Mouse (Mus musculus) left cerebral cortex, adult 9 months (tissue): Measurements from ENCODE around the gene Slc12a3.
A peak's percentile ranks its signal among the peaks of the same experiment; 100 is the strongest.

Experiments used
- DNase-seq, 2 experiments: peaks; one replicate each; pipeline ENCODE4 v3.0.0; 2022; ENCODE audit warnings: low spot score in 2 of 2

Gene Slc12a3

GRCm38 (mm10) chr8:94330733-94331132, 1.7 kb downstream of the Slc12a3 start:
- DNase-seq = peak in 1 of 2 experiments; percentile 59

GRCm38 (mm10) chr8:94333345-94333744, 4.3 kb downstream of the Slc12a3 start:
- no peak for DNase-seq

GRCm38 (mm10) chr8:94337559-94337958, 8.6 kb downstream of the Slc12a3 start:
- no peak for DNase-seq

GRCm38 (mm10) chr8:94340796-94341195, 11.8 kb downstream of the Slc12a3 start:
- no peak for DNase-seq

- no peak for DNase-seq
Observed at GRCm38 (mm10) chr8:94342691-94343090, 13.7 kb downstream of the Slc12a3 start.

GRCm38 (mm10) chr8:94343290-94343689, 14.3 kb downstream of the Slc12a3 start:
- peak in 1 of 2 experiments; percentile 91 for DNase-seq

GRCm38 (mm10) chr8:94343778-94344320, 14.8 kb downstream of the Slc12a3 start:
- DNase-seq = no peak

GRCm38 (mm10) chr8:94345657-94346056, 16.7 kb downstream of the Slc12a3 start:
- no peak for DNase-seq

- no peak for DNase-seq
Observed at GRCm38 (mm10) chr8:94346264-94346663, 17.3 kb downstream of the Slc12a3 start.

GRCm38 (mm10) chr8:94348425-94348824, 19.4 kb downstream of the Slc12a3 start:
- DNase-seq = no peak

- DNase-seq = no peak
Observed at GRCm38 (mm10) chr8:94354069-94354531, 25.1 kb downstream of the Slc12a3 start.

GRCm38 (mm10) chr8:94354571-94354970, 25.6 kb downstream of the Slc12a3 start:
- DNase-seq = no peak

- no peak for DNase-seq
Observed at GRCm38 (mm10) chr8:94357220-94357619, 28.2 kb downstream of the Slc12a3 start.

- peak in 1 of 2 experiments; percentile 55 for DNase-seq
Observed at GRCm38 (mm10) chr8:94358541-94358940, 29.5 kb downstream of the Slc12a3 start.

- no peak for DNase-seq
Observed at GRCm38 (mm10) chr8:94361774-94362431, 32.9 kb downstream of the Slc12a3 start.

GRCm38 (mm10) chr8:94362607-94363239, 33.7 kb downstream of the Slc12a3 start:
- DNase-seq = no peak

GRCm38 (mm10) chr8:94363288-94363688, 34.3 kb downstream of the Slc12a3 start:
- DNase-seq = peak in 1 of 2 experiments; percentile 31

- DNase-seq = no peak
Observed at GRCm38 (mm10) chr8:94363906-94364305, 34.9 kb downstream of the Slc12a3 start.

GRCm38 (mm10) chr8:94364686-94365312, 35.8 kb downstream of the Slc12a3 start:
- no peak for DNase-seq

- DNase-seq = no peak
Observed at GRCm38 (mm10) chr8:94365410-94365981, 36.5 kb downstream of the Slc12a3 start.

GRCm38 (mm10) chr8:94370839-94371238, 41.8 kb downstream of the Slc12a3 start:
- DNase-seq = no peak

- no peak for DNase-seq
Observed at GRCm38 (mm10) chr8:94372955-94373599, 44.1 kb downstream of the Slc12a3 start.
